Mouse (Mus musculus) G1E (cell line): ENCODE data around the gene Nacc1. TPM values are rescaled to one million over a fixed set of nuclear protein-coding genes. Genes with fewer than 3 reads are reported as not detected.

Experiments used
- ATAC-seq: 2 replicates; pipeline ENCODE4 v1.8.0; 2016; ENCODE audit warnings: mild to moderate bottlenecking; ENCODE audit not compliant: insufficient number of reproducible peaks, poor library complexity, low FRiP score, severe bottlenecking; ENCODE audit errors: extremely low read depth
- DNase-seq: peaks from one replicate; pipeline ENCODE4 v3.0.0; 2012; ENCODE audit warnings: low spot score
- H3K27me3 ChIP-seq: 2 replicates; pipeline ENCODE4 v1.6.1; 2012; ENCODE audit warnings: mild to moderate bottlenecking, low read length, inconsistent platforms; ENCODE audit not compliant: insufficient read depth
- H3K36me3 ChIP-seq: replicated peaks from 2 replicates; pipeline ENCODE3; 2012; ENCODE audit warnings: mild to moderate bottlenecking, inconsistent platforms
- H3K4me1 ChIP-seq: 2 replicates; pipeline ENCODE4 v1.6.1; 2012; ENCODE audit warnings: low read depth, low read length, inconsistent platforms, mixed read lengths; ENCODE audit not compliant: insufficient read depth
- H3K4me3 ChIP-seq: 2 replicates; pipeline ENCODE4 v1.5.1; 2012; ENCODE audit warnings: low read depth, mild to moderate bottlenecking, inconsistent platforms, low read length, moderate library complexity, mixed read lengths
- H3K9me3 ChIP-seq: replicated peaks from 2 replicates; pipeline ENCODE4 v1.6.1; 2012; ENCODE audit warnings: inconsistent platforms
- CTCF ChIP-seq: IDR thresholded peaks from 2 replicates; pipeline ENCODE4 v1.5.1; 2012; ENCODE audit warnings: low read depth, low read length, inconsistent platforms, mixed read lengths
- GATA1 ChIP-seq: IDR thresholded peaks from 2 replicates; pipeline ENCODE4 v1.6.1; 2012; ENCODE audit warnings: borderline replicate concordance, low read length, inconsistent platforms, mixed read lengths
- GATA2 ChIP-seq: IDR thresholded peaks from 2 replicates; pipeline ENCODE4 v1.6.1; 2012; ENCODE audit warnings: low read depth, low read length, inconsistent platforms, borderline replicate concordance
- POLR2AphosphoS5 ChIP-seq: IDR thresholded peaks from 2 replicates; pipeline ENCODE4 v1.6.1; 2012; ENCODE audit warnings: low read depth, low read length, inconsistent platforms; ENCODE audit not compliant: insufficient replicate concordance
- TAL1 ChIP-seq: conservative IDR thresholded peaks from 2 replicates; pipeline ENCODE4 v1.6.1; 2012; ENCODE audit warnings: low read depth, low read length, inconsistent platforms, mixed read lengths
- polyA plus RNA-seq: library from polyadenylated mRNA; stranded (reverse); fragments of >175 nt; gene quantifications from 2 replicates; pipeline ENCODE4 v1.2.3, GENCODE M21; 2012
- total RNA-seq, 2 experiments: library from RNA; stranded (forward) in 1 of 2; stranded (reverse) in 1 of 2; fragments of 200-1000 nt in 1 of 2; fragments of >200 nt in 1 of 2; fragmentation: Nextera tagmentation in 1 of 2; gene quantifications; 2 replicates each; pipeline ENCODE4 v1.2.3; 2014 to 2017

Gene Nacc1
- total RNA-seq (2014; fragmentation: Nextera tagmentation) (120 and 125 TPM in 2 replicates), total RNA-seq (2017) (48.1 and 54.5 TPM in 2 replicates), polyA plus RNA-seq (207 and 224 TPM in 2 replicates)

DNA sequence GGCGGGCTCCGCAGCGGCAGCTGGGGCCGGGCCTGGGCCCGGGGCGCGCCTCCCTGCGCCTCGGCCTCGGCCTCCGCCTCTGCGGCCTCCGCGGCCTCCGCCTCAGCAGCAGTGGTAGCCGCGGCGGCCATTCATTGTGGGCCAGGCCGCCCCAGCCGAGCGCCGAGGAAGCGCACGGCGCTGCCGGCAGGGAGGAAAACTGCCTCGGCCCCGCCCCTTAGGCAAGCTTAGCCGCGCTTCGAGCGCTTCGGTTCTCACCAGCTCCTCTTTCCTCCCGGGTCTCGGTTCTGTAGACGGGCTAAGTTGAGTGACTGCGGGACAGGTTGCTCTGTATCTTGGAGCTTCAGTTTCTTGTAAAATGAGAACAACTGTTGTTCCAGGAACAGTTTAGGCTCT is at the start of gene Nacc1:
Gene Nacc1 (minus strand): TSS at position 158 of the 396 bp plus-strand sequence.
- peak; percentile 35; the same call in 1 of the 2 replicates for ATAC-seq
- Histone ChIP-seq H3K36me3 (peaks cover 57% of the 10 kb centered on the region), H3K9me3 (no peaks in the 10 kb centered on the region), H3K4me3 (peak within 1 kb of the TSS; percentile 88), H3K4me1 (peaks cover 65% of the 10 kb centered on the region), H3K27me3 (no peaks in the 10 kb centered on the region)
- TF ChIP-seq POLR2AphosphoS5 (no peak), TAL1 (no peak), CTCF (no peak), GATA1 (no peak), GATA2 (no peak)
- peak; percentile 73 for DNase-seq

DNA sequence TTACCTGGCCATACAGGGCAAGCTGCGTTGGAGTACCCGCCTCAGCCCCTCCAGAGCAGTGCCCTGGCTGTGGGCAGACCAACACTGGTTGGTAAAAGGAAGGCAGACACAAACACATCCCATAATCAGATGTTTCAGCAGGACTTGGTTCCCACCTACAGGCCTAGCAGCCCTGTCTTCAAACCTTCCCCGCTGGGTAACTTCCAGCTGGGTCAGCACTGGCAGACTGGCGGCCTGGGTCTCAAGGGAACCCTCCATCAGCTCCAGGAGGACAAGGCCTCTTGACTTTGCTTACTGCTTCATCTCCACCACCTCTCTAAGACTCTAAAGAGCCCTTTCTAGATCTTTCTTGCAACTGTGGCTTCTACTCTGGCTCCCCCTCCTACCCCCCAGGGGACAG is 48.9 kb upstream of the Nacc1 start:
- Histone ChIP-seq H3K4me1 (peaks cover 94% of the 10 kb centered on the region), H3K9me3 (no peaks in the 10 kb centered on the region), H3K36me3 (peaks cover 49% of the 10 kb centered on the region), H3K27me3 (peaks cover 4% of the 10 kb centered on the region), H3K4me3 (no peak overlapping the region)
- no peak for TF ChIP-seq POLR2AphosphoS5
- TF ChIP-seq TAL1: no peak
- TF ChIP-seq GATA1: no peak
- TF ChIP-seq CTCF: no peak
- no peak for TF ChIP-seq GATA2
- ATAC-seq (no peak), DNase-seq (no peak)

DNA sequence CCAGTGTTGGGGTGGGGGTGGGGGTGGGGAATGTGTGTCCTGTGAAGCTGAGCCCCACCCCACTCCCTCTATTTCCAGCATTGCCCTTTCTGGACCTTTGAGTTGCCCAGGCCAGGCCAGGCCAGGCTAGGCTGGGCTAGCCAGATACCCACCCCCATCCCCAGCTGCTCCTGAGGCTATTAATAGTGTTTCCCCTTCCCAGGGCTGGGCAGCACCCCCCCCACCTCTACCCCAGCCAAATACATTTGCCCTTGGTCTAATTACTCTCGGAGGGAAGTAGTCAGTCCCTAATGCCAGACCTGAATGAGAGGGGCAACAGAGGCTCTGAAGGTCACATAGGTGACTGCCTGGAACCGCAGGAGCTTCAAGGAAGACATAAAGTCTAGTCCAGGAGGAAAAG is 47.9 kb upstream of the Nacc1 start:
- ATAC-seq: no peak
- Histone ChIP-seq H3K4me3 (no peak overlapping the region), H3K9me3 (no peaks in the 10 kb centered on the region), H3K27me3 (peaks cover 4% of the 10 kb centered on the region), H3K4me1 (peaks cover 93% of the 10 kb centered on the region), H3K36me3 (peaks cover 44% of the 10 kb centered on the region)
- DNase-seq: no peak
- no peak for TF ChIP-seq GATA2
- no peak for TF ChIP-seq TAL1
- no peak for TF ChIP-seq CTCF
- no peak for TF ChIP-seq GATA1
- no peak for TF ChIP-seq POLR2AphosphoS5

DNA sequence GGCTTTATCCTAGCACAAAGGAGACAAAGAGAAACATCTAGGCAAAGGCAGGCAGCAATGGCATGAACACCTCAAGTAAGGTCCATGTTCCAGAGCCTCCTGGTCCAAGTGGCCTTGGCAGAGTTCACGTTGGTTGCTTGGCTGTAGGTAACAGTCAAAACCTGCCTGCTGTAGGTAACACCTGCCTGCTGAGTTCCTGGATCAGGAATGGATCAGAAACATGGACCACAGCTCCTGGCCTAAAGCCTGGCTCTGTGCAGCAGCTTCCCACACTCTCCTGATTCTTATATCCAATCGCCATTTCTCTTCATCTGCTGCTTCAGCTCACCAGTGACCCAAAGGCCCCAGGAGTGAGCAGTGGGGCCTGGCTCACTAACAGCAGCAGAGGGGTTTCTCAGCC is 47.0 kb upstream of the Nacc1 start:
- Histone ChIP-seq H3K27me3 (peaks cover 2% of the 10 kb centered on the region; the same call in 1 of the 2 replicates), H3K4me1 (peaks cover 93% of the 10 kb centered on the region), H3K4me3 (no peak overlapping the region), H3K36me3 (peaks cover 50% of the 10 kb centered on the region), H3K9me3 (no peaks in the 10 kb centered on the region)
- ATAC-seq (no peak), DNase-seq (no peak)
- TF ChIP-seq GATA2 (no peak), CTCF (no peak), POLR2AphosphoS5 (no peak), GATA1 (no peak), TAL1 (no peak)

DNA sequence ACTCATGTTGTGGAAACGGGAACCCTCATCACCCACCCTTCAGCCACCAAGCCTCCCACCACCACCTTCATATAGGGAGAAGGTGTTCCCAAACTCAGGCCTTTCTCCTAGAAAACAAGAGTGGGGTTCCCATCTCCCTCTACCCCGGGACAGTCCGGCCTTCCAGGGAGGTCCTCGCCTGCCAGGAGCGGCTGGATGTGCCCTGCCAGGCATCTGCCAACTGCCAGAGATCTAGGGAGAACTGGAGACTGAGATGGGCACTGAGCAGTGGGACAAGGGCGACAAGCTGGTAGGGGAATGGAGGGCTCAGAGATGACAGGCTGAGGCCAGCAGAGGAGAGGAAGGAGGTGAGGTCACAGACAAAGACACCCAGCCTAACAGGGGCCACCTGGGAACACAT is 46.3 kb upstream of the Nacc1 start:
- no peak for ATAC-seq
- no peak overlapping the region for H3K4me3 ChIP-seq
- TF ChIP-seq POLR2AphosphoS5 (no peak), GATA2 (no peak), CTCF (no peak), GATA1 (no peak), TAL1 (no peak)
- peaks cover 55% of the 10 kb centered on the region for H3K36me3 ChIP-seq
- H3K4me1 ChIP-seq: peaks cover 94% of the 10 kb centered on the region
- no peaks in the 10 kb centered on the region for H3K9me3 ChIP-seq
- no peak for DNase-seq
- peaks cover 2% of the 10 kb centered on the region; the same call in 1 of the 2 replicates for H3K27me3 ChIP-seq

DNA sequence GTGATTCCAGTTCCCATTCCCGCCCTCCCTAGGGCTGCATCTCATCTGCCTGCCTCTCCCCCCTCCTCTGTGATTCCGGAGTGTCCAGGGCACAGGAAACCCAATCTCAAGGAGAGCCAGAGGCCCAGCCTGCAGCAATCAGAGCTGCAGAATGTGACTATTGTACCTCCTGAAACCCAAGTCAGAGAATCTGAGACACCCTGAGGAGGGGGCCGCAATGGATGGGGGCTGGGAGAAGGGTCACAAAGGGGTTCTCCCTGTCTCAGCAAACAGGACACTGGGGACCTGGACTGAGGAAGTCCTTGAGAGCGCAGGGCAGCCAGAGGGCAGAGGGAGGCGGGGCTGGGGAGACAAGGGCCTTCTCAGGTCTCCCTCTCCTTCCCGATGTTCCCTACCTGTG is 45.3 kb upstream of the Nacc1 start:
- peaks cover 60% of the 10 kb centered on the region for H3K36me3 ChIP-seq
- peaks cover 94% of the 10 kb centered on the region for H3K4me1 ChIP-seq
- no peak overlapping the region for H3K4me3 ChIP-seq
- H3K9me3 ChIP-seq: no peaks in the 10 kb centered on the region
- TF ChIP-seq TAL1: no peak
- no peak for TF ChIP-seq GATA2
- no peak for TF ChIP-seq POLR2AphosphoS5
- no peak for TF ChIP-seq CTCF
- TF ChIP-seq GATA1: no peak
- ATAC-seq (no peak), DNase-seq (no peak)
- H3K27me3 ChIP-seq: peaks cover 2% of the 10 kb centered on the region; the same call in 1 of the 2 replicates

DNA sequence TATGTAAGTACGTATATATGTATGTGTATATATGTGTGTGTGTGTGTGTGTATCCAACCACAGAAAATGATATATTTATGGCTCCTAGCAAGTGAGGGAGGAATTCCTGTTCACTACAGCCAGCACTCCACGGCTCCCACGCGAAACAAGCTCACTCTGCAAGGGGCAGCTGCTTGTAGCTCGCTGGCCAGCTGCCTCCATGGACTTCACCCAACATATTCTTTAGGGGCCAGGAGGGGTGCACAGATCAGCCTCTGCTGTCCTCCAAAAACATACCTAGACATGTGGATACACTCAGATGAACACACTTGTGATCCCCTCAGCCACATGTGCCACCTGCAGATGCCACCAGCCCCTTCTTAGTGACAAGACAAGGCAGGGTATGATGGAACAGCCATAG is 44.9 kb upstream of the Nacc1 start:
- ATAC-seq (no peak), DNase-seq (no peak)
- Histone ChIP-seq H3K4me3 (no peak overlapping the region; the same call in 1 of the 2 replicates), H3K27me3 (peaks cover 2% of the 10 kb centered on the region; the same call in 1 of the 2 replicates), H3K9me3 (no peaks in the 10 kb centered on the region), H3K4me1 (peaks cover 94% of the 10 kb centered on the region), H3K36me3 (peaks cover 65% of the 10 kb centered on the region)
- no peak for TF ChIP-seq CTCF
- TF ChIP-seq GATA1: no peak
- TF ChIP-seq TAL1: no peak
- TF ChIP-seq POLR2AphosphoS5: no peak
- no peak for TF ChIP-seq GATA2
